Mouse (Mus musculus) NIH3T3 (cell line): ENCODE data around the gene Camkmt.

Source experiments
- DNase-seq: peaks from one replicate; pipeline ENCODE4 v3.0.0-alpha.2; 2012; ENCODE audit warnings: low read depth

Camkmt gene

GRCm38 (mm10) chr17:85089621-85090020, 731 bp upstream of the Camkmt start:
- peak; percentile 50 for DNase-seq

- DNase-seq = no peak
Measured at GRCm38 (mm10) chr17:85091762-85092161, 1.4 kb downstream of the Camkmt start.

- DNase-seq = no peak
Measured at GRCm38 (mm10) chr17:85096396-85096795, 6.0 kb downstream of the Camkmt start.

GRCm38 (mm10) chr17:85098677-85099323, 8.4 kb downstream of the Camkmt start:
- peak; percentile 38 for DNase-seq

GRCm38 (mm10) chr17:85100232-85100631, 9.9 kb downstream of the Camkmt start:
- no peak for DNase-seq

GRCm38 (mm10) chr17:85101751-85102150, 11.4 kb downstream of the Camkmt start:
- DNase-seq = no peak

- no peak for DNase-seq
Measured at GRCm38 (mm10) chr17:85103310-85103709, 13.0 kb downstream of the Camkmt start.

- no peak for DNase-seq
Measured at GRCm38 (mm10) chr17:85110640-85111039, 20.3 kb downstream of the Camkmt start.

GRCm38 (mm10) chr17:85113441-85113840, 23.1 kb downstream of the Camkmt start:
- DNase-seq = no peak

- DNase-seq = peak; percentile 76
Measured at GRCm38 (mm10) chr17:85116643-85117042, 26.3 kb downstream of the Camkmt start.

GRCm38 (mm10) chr17:85138393-85138792, 48.0 kb downstream of the Camkmt start:
- DNase-seq = no peak

GRCm38 (mm10) chr17:85141621-85142020, 51.3 kb downstream of the Camkmt start:
- DNase-seq = no peak

GRCm38 (mm10) chr17:85142495-85143111, 52.3 kb downstream of the Camkmt start:
- DNase-seq = no peak

- no peak for DNase-seq
Measured at GRCm38 (mm10) chr17:85144141-85144540, 53.8 kb downstream of the Camkmt start.

- DNase-seq = no peak
Measured at GRCm38 (mm10) chr17:85148348-85148747, 58.0 kb downstream of the Camkmt start.

- DNase-seq = no peak
Measured at GRCm38 (mm10) chr17:85149211-85149738, 58.9 kb downstream of the Camkmt start.

GRCm38 (mm10) chr17:85151264-85151663, 60.9 kb downstream of the Camkmt start:
- no peak for DNase-seq

- no peak for DNase-seq
Measured at GRCm38 (mm10) chr17:85158202-85158601, 67.8 kb downstream of the Camkmt start.

GRCm38 (mm10) chr17:85159526-85159925, 69.2 kb downstream of the Camkmt start:
- no peak for DNase-seq

- DNase-seq = no peak
Measured at GRCm38 (mm10) chr17:85160786-85161185, 70.4 kb downstream of the Camkmt start.

GRCm38 (mm10) chr17:85162569-85163271, 72.4 kb downstream of the Camkmt start:
- DNase-seq = no peak

GRCm38 (mm10) chr17:85163272-85163610, 72.9 kb downstream of the Camkmt start:
- no peak for DNase-seq

GRCm38 (mm10) chr17:85168761-85169160, 78.4 kb downstream of the Camkmt start:
- DNase-seq = no peak
